Mouse (Mus musculus): ENCODE data around the gene Lrrk2. TPM values are rescaled to one million over a fixed set of nuclear protein-coding genes. Genes with fewer than 3 reads are reported as not detected.

Gene Lrrk2
- polyA plus RNA-seq (2015; fragmentation: Nextera tagmentation; extraction: Ambion mirVana): 2.6 and 2.8 TPM in 2 replicates

DNA sequence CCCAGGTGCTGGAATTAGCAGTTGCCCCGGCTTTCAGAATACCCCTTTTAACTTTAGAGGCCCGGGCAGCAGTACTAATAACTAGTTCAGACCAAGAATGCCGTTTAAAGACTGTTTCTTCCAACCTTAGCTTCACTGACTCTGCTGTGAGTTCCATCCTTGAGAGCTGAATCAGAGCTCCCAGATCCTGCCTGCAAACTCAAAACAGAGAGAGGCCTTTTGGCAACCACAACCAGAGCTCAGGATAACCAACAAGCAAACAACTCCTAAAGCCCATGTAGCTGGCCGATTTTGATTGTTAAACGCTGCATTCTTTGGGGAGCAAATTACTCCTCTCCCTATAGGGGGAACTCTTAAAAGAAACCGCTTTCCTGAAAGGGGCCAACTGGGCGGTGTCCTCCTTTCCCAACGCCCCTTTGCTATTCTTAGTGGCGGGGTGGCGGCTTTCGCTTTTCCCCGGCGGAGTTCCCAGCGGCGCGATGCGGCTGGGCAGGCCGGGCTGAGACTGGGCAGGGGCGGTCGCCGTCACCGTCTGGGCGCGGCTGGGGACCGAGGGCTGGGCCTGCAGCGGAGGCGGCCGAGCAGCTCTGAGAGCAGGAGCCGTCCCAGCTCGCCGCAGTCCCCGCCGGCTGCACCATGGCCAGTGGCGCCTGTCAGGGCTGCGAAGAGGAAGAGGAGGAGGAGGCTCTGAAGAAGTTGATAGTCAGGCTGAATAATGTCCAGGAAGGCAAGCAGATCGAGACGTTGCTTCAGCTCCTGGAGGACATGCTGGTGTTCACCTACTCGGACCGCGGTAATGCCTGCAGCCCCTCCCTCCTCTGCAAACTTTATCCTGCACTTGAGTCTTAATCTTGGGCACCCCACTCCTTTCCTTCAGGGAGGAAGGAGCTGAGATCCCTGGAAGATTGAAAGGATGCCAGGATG lies at the start of gene Lrrk2:
Gene Lrrk2, plus strand, starts transcription at position 531 of the 924 bp plus-strand sequence.
- 3% methylated on average over 40 of the region's 40 CpGs for WGBS
- H3K4me2 ChIP-seq (replicated peaks): peak within 1 kb of the TSS; percentile 84
- peak; percentile 99 for ATAC-seq

DNA sequence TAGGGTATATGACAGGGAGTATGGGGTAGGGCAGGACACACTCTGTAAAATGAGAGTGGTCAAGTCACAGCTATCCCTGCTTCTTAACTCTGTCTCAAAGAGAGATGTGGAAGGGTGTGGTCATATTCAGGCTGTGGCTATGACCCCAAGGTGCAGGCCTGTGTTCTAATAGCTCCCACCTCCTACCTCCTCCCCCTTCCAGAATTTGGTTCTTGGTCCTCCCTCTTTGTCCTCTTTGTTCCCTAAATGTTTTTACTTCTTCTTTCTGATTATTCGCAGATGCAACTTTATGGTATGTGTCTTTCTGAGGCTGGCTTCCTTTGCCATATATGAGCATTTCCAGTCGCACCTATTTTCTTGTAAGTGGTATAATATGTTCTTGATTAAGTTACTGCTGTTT lies 48.5 kb upstream of the Lrrk2 start:
- WGBS: 83% methylated on average over 2 of the region's 2 CpGs
- H3K9ac ChIP-seq: no peak overlapping the region
- no peak overlapping the region for H3K4me2 ChIP-seq (replicated peaks)
- no peaks in the 10 kb centered on the region for H3K4me1 ChIP-seq (replicated peaks)
- H3K9me3 ChIP-seq: no peaks in the 10 kb centered on the region
- no peak overlapping the region for H3K4me3 ChIP-seq (replicated peaks)
- no peak for ATAC-seq
- H3K27ac ChIP-seq: no peak overlapping the region
- no peaks in the 10 kb centered on the region for H3K27me3 ChIP-seq (replicated peaks)
- no peaks in the 10 kb centered on the region for H3K36me3 ChIP-seq

More for the DNA sequence above, at the start of gene Lrrk2:
- peak within 1 kb of the TSS; percentile 77 for H3K27ac ChIP-seq
- H3K36me3 ChIP-seq: no peaks in the 10 kb centered on the region
- H3K4me3 ChIP-seq (replicated peaks): peak within 1 kb of the TSS; percentile 59
- H3K27me3 ChIP-seq (replicated peaks): no peaks in the 10 kb centered on the region
- H3K4me1 ChIP-seq (replicated peaks): no peaks in the 10 kb centered on the region
- no peaks in the 10 kb centered on the region for H3K9me3 ChIP-seq
- H3K9ac ChIP-seq: peak within 1 kb of the TSS; percentile 65

- WGBS: 72% methylated on average over 3 of the region's 3 CpGs
Measured at GRCm38 (mm10) chr15:91629137-91629536, 43.8 kb upstream of the Lrrk2 start.

GRCm38 (mm10) chr15:91632473-91632872 lies 40.5 kb upstream of the Lrrk2 start:
- H3K4me1 ChIP-seq (replicated peaks): no peaks in the 10 kb centered on the region
- no peaks in the 10 kb centered on the region for H3K27me3 ChIP-seq (replicated peaks)
- no peaks in the 10 kb centered on the region for H3K36me3 ChIP-seq
- no peak overlapping the region for H3K4me2 ChIP-seq (replicated peaks)
- no peaks in the 10 kb centered on the region for H3K9me3 ChIP-seq
- no peak overlapping the region for H3K27ac ChIP-seq
- H3K4me3 ChIP-seq (replicated peaks): no peak overlapping the region
- no peak overlapping the region for H3K9ac ChIP-seq
- ATAC-seq: no peak
- WGBS: 63% methylated on average over 4 of the region's 4 CpGs

More at GRCm38 (mm10) chr15:91629137-91629536, 43.8 kb upstream of the Lrrk2 start:
- Histone ChIP-seq H3K36me3 (no peaks in the 10 kb centered on the region), H3K4me2 (replicated peaks) (no peak overlapping the region), H3K27me3 (replicated peaks) (no peaks in the 10 kb centered on the region), H3K4me3 (replicated peaks) (no peak overlapping the region), H3K27ac (no peak overlapping the region), H3K4me1 (replicated peaks) (no peaks in the 10 kb centered on the region), H3K9ac (no peak overlapping the region), H3K9me3 (no peaks in the 10 kb centered on the region)
- ATAC-seq: no peak

- Histone ChIP-seq H3K27ac (no peak overlapping the region), H3K9ac (no peak overlapping the region), H3K27me3 (replicated peaks) (no peaks in the 10 kb centered on the region), H3K36me3 (no peaks in the 10 kb centered on the region), H3K4me2 (replicated peaks) (no peak overlapping the region), H3K4me3 (replicated peaks) (no peak overlapping the region), H3K4me1 (replicated peaks) (no peaks in the 10 kb centered on the region), H3K9me3 (no peaks in the 10 kb centered on the region)
- 89% methylated on average over 9 of the region's 9 CpGs for WGBS
- ATAC-seq: no peak
Measured at GRCm38 (mm10) chr15:91633051-91633450, 39.9 kb upstream of the Lrrk2 start.

- Histone ChIP-seq H3K4me3 (replicated peaks) (no peak overlapping the region), H3K4me2 (replicated peaks) (no peak overlapping the region), H3K27me3 (replicated peaks) (no peaks in the 10 kb centered on the region), H3K9ac (no peak overlapping the region), H3K27ac (no peak overlapping the region), H3K4me1 (replicated peaks) (no peaks in the 10 kb centered on the region), H3K36me3 (no peaks in the 10 kb centered on the region), H3K9me3 (no peaks in the 10 kb centered on the region)
- ATAC-seq: no peak
- 72% methylated on average over 6 of the region's 6 CpGs for WGBS
Measured at GRCm38 (mm10) chr15:91633806-91634205, 39.2 kb upstream of the Lrrk2 start.

DNA sequence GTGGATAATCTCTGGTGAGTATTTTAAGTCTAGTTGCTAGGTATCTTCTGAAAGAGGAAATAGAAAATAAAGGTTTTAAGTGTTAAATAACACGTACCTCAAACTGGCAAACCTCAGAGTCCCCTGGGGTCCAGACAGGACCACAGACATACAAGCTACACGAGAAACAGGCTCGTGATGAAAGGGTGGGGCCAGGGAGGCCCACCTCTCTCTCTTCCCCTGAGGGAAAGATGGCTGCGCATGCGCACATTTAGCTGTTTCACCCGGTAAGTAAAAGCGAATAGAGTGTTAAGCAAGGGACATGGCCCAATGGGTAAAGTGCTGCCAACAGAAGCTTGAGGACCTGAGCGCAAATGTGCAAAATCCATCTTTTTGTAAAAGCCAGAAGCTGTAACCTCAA lies 38.7 kb upstream of the Lrrk2 start:
- ATAC-seq: no peak
- no peaks in the 10 kb centered on the region for H3K27me3 ChIP-seq (replicated peaks)
- no peaks in the 10 kb centered on the region for H3K36me3 ChIP-seq
- 79% methylated on average over 8 of the region's 8 CpGs for WGBS
- no peak overlapping the region for H3K4me2 ChIP-seq (replicated peaks)
- no peak overlapping the region for H3K27ac ChIP-seq
- no peaks in the 10 kb centered on the region for H3K4me1 ChIP-seq (replicated peaks)
- H3K9me3 ChIP-seq: no peaks in the 10 kb centered on the region
- H3K4me3 ChIP-seq (replicated peaks): no peak overlapping the region
- H3K9ac ChIP-seq: no peak overlapping the region

GRCm38 (mm10) chr15:91641631-91642030 lies 31.3 kb upstream of the Lrrk2 start:
- no peaks in the 10 kb centered on the region for H3K27me3 ChIP-seq (replicated peaks)
- no peak overlapping the region for H3K4me3 ChIP-seq (replicated peaks)
- H3K4me2 ChIP-seq (replicated peaks): no peak overlapping the region
- no peaks in the 10 kb centered on the region for H3K4me1 ChIP-seq (replicated peaks)
- H3K9ac ChIP-seq: no peak overlapping the region
- ATAC-seq: no peak
- no peaks in the 10 kb centered on the region for H3K9me3 ChIP-seq
- no peaks in the 10 kb centered on the region for H3K36me3 ChIP-seq
- 82% methylated on average over 3 of the region's 3 CpGs for WGBS
- H3K27ac ChIP-seq: no peak overlapping the region

DNA sequence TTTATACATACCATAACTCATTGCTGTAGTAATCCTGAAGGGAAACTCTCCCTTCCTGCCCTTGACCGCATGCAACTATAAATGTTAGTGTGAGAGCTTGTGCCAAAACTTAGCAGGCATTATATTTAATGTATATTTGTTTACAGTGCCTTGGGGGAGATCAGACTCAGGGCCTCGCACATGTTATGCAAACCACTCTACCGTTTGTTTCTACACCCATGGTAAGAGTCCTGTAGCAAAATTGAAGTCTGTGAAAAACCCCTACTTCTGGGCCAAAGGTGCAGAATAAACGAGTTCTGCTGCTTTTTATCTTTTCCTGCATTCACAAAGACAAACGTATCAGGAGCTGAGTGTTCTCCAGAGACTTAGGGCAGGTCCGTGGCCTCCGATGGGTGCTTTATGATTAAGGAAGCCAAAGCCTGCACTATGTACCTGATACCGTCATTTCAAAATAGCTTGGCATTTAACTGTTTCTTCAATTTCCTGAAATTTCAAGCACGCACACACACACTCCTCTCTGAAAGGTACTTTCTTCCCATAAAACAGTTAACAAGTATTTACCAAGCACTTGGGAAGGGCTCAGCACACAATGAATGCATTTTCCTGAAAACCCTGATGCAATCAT lies 30.2 kb upstream of the Lrrk2 start:
- no peaks in the 10 kb centered on the region for H3K36me3 ChIP-seq
- no peaks in the 10 kb centered on the region for H3K27me3 ChIP-seq (replicated peaks)
- H3K9me3 ChIP-seq: no peaks in the 10 kb centered on the region
- 42% methylated on average over 9 of the region's 9 CpGs for WGBS
- no peaks in the 10 kb centered on the region for H3K4me1 ChIP-seq (replicated peaks)
- no peak overlapping the region for H3K9ac ChIP-seq
- H3K4me3 ChIP-seq (replicated peaks): no peak overlapping the region
- ATAC-seq: peak; percentile 87
- H3K4me2 ChIP-seq (replicated peaks): no peak overlapping the region
- no peak overlapping the region for H3K27ac ChIP-seq

GRCm38 (mm10) chr15:91643632-91644348 lies 29.2 kb upstream of the Lrrk2 start:
- H3K4me1 ChIP-seq (replicated peaks): no peaks in the 10 kb centered on the region
- H3K36me3 ChIP-seq: no peaks in the 10 kb centered on the region
- H3K27ac ChIP-seq: no peak overlapping the region
- no peaks in the 10 kb centered on the region for H3K9me3 ChIP-seq
- H3K27me3 ChIP-seq (replicated peaks): no peaks in the 10 kb centered on the region
- no peak overlapping the region for H3K4me2 ChIP-seq (replicated peaks)
- ATAC-seq: no peak
- WGBS: 80% methylated on average over 7 of the region's 7 CpGs
- no peak overlapping the region for H3K9ac ChIP-seq
- H3K4me3 ChIP-seq (replicated peaks): no peak overlapping the region

DNA sequence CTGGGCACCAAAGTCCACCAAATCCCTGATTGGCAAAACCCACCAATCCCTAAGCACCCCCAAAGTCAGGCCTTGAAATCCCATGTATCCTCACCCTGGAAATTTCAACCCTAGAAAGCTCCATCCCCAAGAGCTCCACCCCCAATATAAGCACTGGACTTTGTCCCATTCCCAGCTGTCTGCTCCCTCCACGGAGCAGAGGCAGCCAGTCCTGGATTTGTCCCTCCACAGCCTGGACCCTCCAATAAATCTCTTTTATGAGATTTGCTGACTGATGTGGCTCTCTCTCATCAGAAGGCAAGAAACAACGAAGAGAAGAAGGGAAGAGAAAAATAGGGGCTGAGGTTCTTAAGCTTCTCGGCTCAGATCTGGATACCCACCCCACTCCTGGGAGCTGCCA lies 22.7 kb upstream of the Lrrk2 start:
- ATAC-seq: peak; percentile 71
- Histone ChIP-seq H3K27me3 (replicated peaks) (no peaks in the 10 kb centered on the region), H3K4me3 (replicated peaks) (no peak overlapping the region), H3K36me3 (no peaks in the 10 kb centered on the region), H3K9me3 (no peaks in the 10 kb centered on the region), H3K27ac (no peak overlapping the region), H3K4me1 (replicated peaks) (no peaks in the 10 kb centered on the region), H3K4me2 (replicated peaks) (no peak overlapping the region), H3K9ac (no peak overlapping the region)
- WGBS: 34% methylated on average over 3 of the region's 3 CpGs

GRCm38 (mm10) chr15:91651493-91651892 lies 21.5 kb upstream of the Lrrk2 start:
- H3K4me1 ChIP-seq (replicated peaks): no peaks in the 10 kb centered on the region
- no peaks in the 10 kb centered on the region for H3K9me3 ChIP-seq
- no peaks in the 10 kb centered on the region for H3K27me3 ChIP-seq (replicated peaks)
- no peaks in the 10 kb centered on the region for H3K36me3 ChIP-seq
- no peak for ATAC-seq
- WGBS: 63% methylated on average over 7 of the region's 7 CpGs
- H3K9ac ChIP-seq: no peak overlapping the region
- no peak overlapping the region for H3K4me2 ChIP-seq (replicated peaks)
- no peak overlapping the region for H3K27ac ChIP-seq
- H3K4me3 ChIP-seq (replicated peaks): no peak overlapping the region
